Mouse (Mus musculus): ENCODE results near the gene Spata33. TPM values are rescaled to one million over a fixed set of nuclear protein-coding genes. Genes with fewer than 3 reads are reported as not detected.

Gene Spata33
- total RNA-seq, 2 experiments from 2014 or later: 5.6 to 7.0 TPM

Other genes with a start within 250 kb of the Spata33 start
- gene Ankrd11, start 170.6 kb upstream of the Spata33 start, total RNA-seq (2021): 100 to 1,000 TPM; 164 to 171 TPM
- gene Spg7, start 149.9 kb upstream of the Spata33 start, total RNA-seq (2021): 10 to 100 TPM; 54.9 to 61.1 TPM
- gene Rpl13, start 110.5 kb upstream of the Spata33 start, total RNA-seq (2021): 100 to 1,000 TPM; 391 to 451 TPM
- gene Cpne7, start 95.5 kb upstream of the Spata33 start, total RNA-seq (2021): 100 to 1,000 TPM; 305 to 318 TPM
- gene Sult5a1, start 54.5 kb upstream of the Spata33 start, total RNA-seq (2021): 1 to 10 TPM; 1.6 to 2.2 TPM
- gene Dpep1, start 26.6 kb upstream of the Spata33 start, total RNA-seq (2021): under 1 TPM in 1 of 2 experiments, not detected in 1; 0.23 TPM
- gene Chmp1a, start 69 bp upstream of the Spata33 start, total RNA-seq (2021): 100 to 1,000 TPM in 1 of 2 experiments, 10 to 100 TPM in 1; 96.7 to 101 TPM
- gene Cdk10, start 12.0 kb downstream of the Spata33 start, total RNA-seq (2021): 10 to 100 TPM; 89.6 to 99.3 TPM
- 10 to 100 TPM; 80.7 to 81.4 TPM for gene Spata2l, start 23.4 kb downstream of the Spata33 start, total RNA-seq (2021)
- 10 to 100 TPM; 24.3 to 26.6 TPM for gene Zfp276, start 41.4 kb downstream of the Spata33 start, total RNA-seq (2021)
- gene Vps9d1, start 41.5 kb downstream of the Spata33 start, total RNA-seq (2021): 10 to 100 TPM; 49.7 to 51.6 TPM
- 1 to 10 TPM; 3.6 to 4.0 TPM for gene Fanca, start 105.7 kb downstream of the Spata33 start, total RNA-seq (2021)
- 10 to 100 TPM; 15.2 to 17.2 TPM for gene Spire2, start 119.9 kb downstream of the Spata33 start, total RNA-seq (2021)
- gene Tcf25, start 160.9 kb downstream of the Spata33 start, total RNA-seq (2021): 100 to 1,000 TPM; 510 to 526 TPM
- not detected for gene Mc1r, start 194.3 kb downstream of the Spata33 start, total RNA-seq (2021)
- gene Tubb3, start 198.6 kb downstream of the Spata33 start, total RNA-seq (2021): 100 to 1,000 TPM; 290 to 324 TPM
- gene Def8, start 210.7 kb downstream of the Spata33 start, total RNA-seq (2021): 10 to 100 TPM; 53.4 to 57.4 TPM